Mouse (Mus musculus) limb, embryonic 15.5 days (tissue): Measurements from ENCODE around the gene Rnf103. TPM values are rescaled to one million over a fixed set of nuclear protein-coding genes. Genes with fewer than 3 reads are reported as not detected.

Source experiments
- ATAC-seq: fragments of 200-750 bp; cut with Nextera tagmentation; 2 replicates; pipeline ENCODE4 v1.8.0; 2017; ENCODE audit warnings: low read depth, moderate TSS enrichment; ENCODE audit not compliant: insufficient number of reproducible peaks, low FRiP score, low TSS enrichment
- H3K27ac ChIP-seq: fragments of 300-500 bp; sonication (generic); 2 replicates; pipeline ENCODE4 v1.5.1; 2015; ENCODE audit warnings: moderate library complexity, mild to moderate bottlenecking, inconsistent platforms
- H3K27me3 ChIP-seq: fragments of 300-500 bp; sonication (generic); 2 replicates; pipeline ENCODE4 v1.6.1; 2015; ENCODE audit warnings: inconsistent platforms
- H3K36me3 ChIP-seq: fragments of 300-500 bp; sonication (generic); 2 replicates; pipeline ENCODE4 v1.6.1; 2015; ENCODE audit warnings: inconsistent platforms
- H3K4me1 ChIP-seq: fragments of 300-500 bp; sonication (generic); 2 replicates; pipeline ENCODE4 v1.6.1; 2015; ENCODE audit warnings: inconsistent platforms
- H3K4me2 ChIP-seq: fragments of 300-500 bp; sonication (generic); 2 replicates; pipeline ENCODE4 v1.6.1; 2015; ENCODE audit warnings: mild to moderate bottlenecking, inconsistent platforms
- H3K4me3 ChIP-seq: fragments of 300-500 bp; sonication (generic); 2 replicates; pipeline ENCODE4 v1.5.1; 2015; ENCODE audit warnings: mild to moderate bottlenecking, inconsistent platforms
- H3K9ac ChIP-seq: fragments of 300-500 bp; sonication (generic); 2 replicates; pipeline ENCODE4 v1.6.1; 2015; ENCODE audit warnings: inconsistent platforms
- H3K9me3 ChIP-seq: fragments of 300-500 bp; sonication (generic); 2 replicates; pipeline ENCODE4 v1.6.1; 2016; ENCODE audit warnings: inconsistent platforms
- WGBS: fragments of 180-500 bp; shearing (Covaris S2); methylation state at CpG from one replicate; pipeline ENCODE4 v1.1.7; 2015; 5-methylcytosine and 5-hydroxymethylcytosine counted together
- polyA plus RNA-seq: library from polyadenylated mRNA; unstranded; fragments of >200 nt; fragmentation: Nextera tagmentation; extraction: Ambion mirVana; gene quantifications from 2 replicates; pipeline ENCODE4 v1.2.1, GENCODE M21; 2015

The Rnf103 gene
- polyA plus RNA-seq, 1 experiment from 2014 or later, result 16.1 TPM

GRCm38 (mm10) chr6:71500575-71500974 lies 6.9 kb downstream of the Rnf103 start:
- Histone ChIP-seq H3K4me3 (no peak overlapping the region), H3K9ac (no peak overlapping the region), H3K9me3 (no peaks in the 10 kb centered on the region), H3K27ac (no peak overlapping the region), H3K4me1 (peaks cover 5% of the 10 kb centered on the region; the same call in 1 of the 2 replicates), H3K36me3 (peaks cover 16% of the 10 kb centered on the region; the same call in 1 of the 2 replicates), H3K4me2 (no peak overlapping the region), H3K27me3 (no peaks in the 10 kb centered on the region)
- WGBS, result 87% methylated on average over 3 of the region's 3 CpGs
- ATAC-seq, result no peak

GRCm38 (mm10) chr6:71503001-71503400 lies 9.3 kb downstream of the Rnf103 start:
- no peak for ATAC-seq

GRCm38 (mm10) chr6:71503670-71504069 lies 10.0 kb downstream of the Rnf103 start:
- Histone ChIP-seq H3K4me3 (no peak overlapping the region), H3K9me3 (no peaks in the 10 kb centered on the region), H3K4me1 (no peaks in the 10 kb centered on the region), H3K9ac (no peak overlapping the region), H3K4me2 (no peak overlapping the region), H3K27ac (no peak overlapping the region), H3K36me3 (peaks cover 28% of the 10 kb centered on the region), H3K27me3 (no peaks in the 10 kb centered on the region)
- no peak for ATAC-seq

More at GRCm38 (mm10) chr6:71503001-71503400, 9.3 kb downstream of the Rnf103 start:
- Histone ChIP-seq H3K9ac (no peak overlapping the region), H3K36me3 (peaks cover 23% of the 10 kb centered on the region), H3K27ac (no peak overlapping the region), H3K27me3 (no peaks in the 10 kb centered on the region), H3K9me3 (no peaks in the 10 kb centered on the region), H3K4me1 (no peaks in the 10 kb centered on the region), H3K4me3 (no peak overlapping the region), H3K4me2 (no peak overlapping the region)
- WGBS, result 50% methylated on average over 4 of the region's 4 CpGs

- Histone ChIP-seq H3K4me3 (no peak overlapping the region), H3K36me3 (peaks cover 31% of the 10 kb centered on the region), H3K9me3 (no peaks in the 10 kb centered on the region), H3K9ac (no peak overlapping the region), H3K4me1 (no peaks in the 10 kb centered on the region), H3K4me2 (no peak overlapping the region), H3K27me3 (no peaks in the 10 kb centered on the region), H3K27ac (no peak overlapping the region)
- 81% methylated on average over 4 of the region's 4 CpGs for WGBS
- no peak for ATAC-seq
These were observed 10.4 kb downstream of the Rnf103 start for GRCm38 (mm10) chr6:71504091-71504490.

GRCm38 (mm10) chr6:71505671-71506070 lies 12.0 kb downstream of the Rnf103 start:
- Histone ChIP-seq H3K36me3 (peaks cover 38% of the 10 kb centered on the region), H3K9me3 (no peaks in the 10 kb centered on the region), H3K4me1 (no peaks in the 10 kb centered on the region), H3K4me2 (no peak overlapping the region), H3K27ac (no peak overlapping the region), H3K27me3 (no peaks in the 10 kb centered on the region), H3K9ac (no peak overlapping the region), H3K4me3 (no peak overlapping the region)
- ATAC-seq, result no peak
- WGBS, result 89% methylated on average over 2 of the region's 2 CpGs

- no peak overlapping the region for H3K4me2 ChIP-seq
- H3K27ac ChIP-seq, result no peak overlapping the region
- H3K4me1 ChIP-seq, result no peaks in the 10 kb centered on the region
- ATAC-seq, result no peak
- H3K9me3 ChIP-seq, result no peaks in the 10 kb centered on the region
- WGBS, result 83% methylated on average over 4 of the region's 4 CpGs
- H3K4me3 ChIP-seq, result no peak overlapping the region
- no peak overlapping the region for H3K9ac ChIP-seq
- H3K36me3 ChIP-seq, result peaks cover 5% of the 10 kb centered on the region
- H3K27me3 ChIP-seq, result no peaks in the 10 kb centered on the region
These were observed 25.8 kb downstream of the Rnf103 start for GRCm38 (mm10) chr6:71519476-71519875.

GRCm38 (mm10) chr6:71525556-71525955 lies 31.9 kb downstream of the Rnf103 start:
- Histone ChIP-seq H3K4me3 (no peak overlapping the region), H3K36me3 (no peaks in the 10 kb centered on the region), H3K9me3 (no peaks in the 10 kb centered on the region), H3K4me1 (no peaks in the 10 kb centered on the region), H3K27me3 (no peaks in the 10 kb centered on the region), H3K4me2 (no peak overlapping the region), H3K9ac (no peak overlapping the region), H3K27ac (no peak overlapping the region)
- no peak for ATAC-seq
- 27% methylated on average over 3 of the region's 3 CpGs for WGBS

- 87% methylated on average over 10 of the region's 10 CpGs for WGBS
- no peak for ATAC-seq
- H3K4me3 ChIP-seq, result no peak overlapping the region
- no peaks in the 10 kb centered on the region for H3K27me3 ChIP-seq
- H3K4me1 ChIP-seq, result no peaks in the 10 kb centered on the region
- H3K36me3 ChIP-seq, result no peaks in the 10 kb centered on the region
- H3K27ac ChIP-seq, result no peak overlapping the region
- no peaks in the 10 kb centered on the region for H3K9me3 ChIP-seq
- no peak overlapping the region for H3K4me2 ChIP-seq
- H3K9ac ChIP-seq, result no peak overlapping the region
These were observed 33.4 kb downstream of the Rnf103 start for GRCm38 (mm10) chr6:71527056-71527455.

GRCm38 (mm10) chr6:71527826-71528225 lies 34.1 kb downstream of the Rnf103 start:
- no peak for ATAC-seq

GRCm38 (mm10) chr6:71530176-71530575 lies 36.5 kb downstream of the Rnf103 start:
- ATAC-seq, result no peak
- Histone ChIP-seq H3K4me2 (no peak overlapping the region), H3K27ac (no peak overlapping the region), H3K9me3 (no peaks in the 10 kb centered on the region), H3K4me1 (no peaks in the 10 kb centered on the region), H3K4me3 (no peak overlapping the region), H3K9ac (no peak overlapping the region), H3K36me3 (no peaks in the 10 kb centered on the region), H3K27me3 (no peaks in the 10 kb centered on the region)
- WGBS, result 81% methylated on average over 8 of the region's 8 CpGs

More at GRCm38 (mm10) chr6:71527826-71528225, 34.1 kb downstream of the Rnf103 start:
- H3K4me3 ChIP-seq, result no peak overlapping the region
- H3K4me2 ChIP-seq, result no peak overlapping the region
- no peak overlapping the region for H3K27ac ChIP-seq
- H3K36me3 ChIP-seq, result no peaks in the 10 kb centered on the region
- H3K27me3 ChIP-seq, result no peaks in the 10 kb centered on the region
- WGBS, result 84% methylated on average over 9 of the region's 9 CpGs
- H3K9me3 ChIP-seq, result no peaks in the 10 kb centered on the region
- H3K9ac ChIP-seq, result no peak overlapping the region
- no peaks in the 10 kb centered on the region for H3K4me1 ChIP-seq

GRCm38 (mm10) chr6:71537286-71537685 lies 43.6 kb downstream of the Rnf103 start:
- Histone ChIP-seq H3K4me1 (no peaks in the 10 kb centered on the region), H3K27me3 (no peaks in the 10 kb centered on the region), H3K9ac (no peak overlapping the region), H3K4me3 (no peak overlapping the region), H3K27ac (no peak overlapping the region), H3K4me2 (no peak overlapping the region), H3K9me3 (no peaks in the 10 kb centered on the region), H3K36me3 (no peaks in the 10 kb centered on the region)
- no peak for ATAC-seq

- H3K27ac ChIP-seq, result peak within 1 kb of the TSS; percentile 98
- H3K4me2 ChIP-seq, result peak within 1 kb of the TSS; percentile 53
- H3K9me3 ChIP-seq, result no peaks in the 10 kb centered on the region
- peak; percentile 95 for ATAC-seq
- under 1% methylated on average over 59 of the region's 59 CpGs for WGBS
- H3K9ac ChIP-seq, result peak within 1 kb of the TSS; percentile 83
- no peaks in the 10 kb centered on the region for H3K36me3 ChIP-seq
- peaks cover 2% of the 10 kb centered on the region for H3K4me1 ChIP-seq
- H3K4me3 ChIP-seq, result peak within 1 kb of the TSS; percentile 70
- no peaks in the 10 kb centered on the region for H3K27me3 ChIP-seq
These were observed 50.2 kb downstream of the Rnf103 start, which contains the start of gene Chmp3 for GRCm38 (mm10) chr6:71543686-71544499. Gene Chmp3, plus strand, starts transcription at chr6:71543797.
